In the genomic region with DNA sequence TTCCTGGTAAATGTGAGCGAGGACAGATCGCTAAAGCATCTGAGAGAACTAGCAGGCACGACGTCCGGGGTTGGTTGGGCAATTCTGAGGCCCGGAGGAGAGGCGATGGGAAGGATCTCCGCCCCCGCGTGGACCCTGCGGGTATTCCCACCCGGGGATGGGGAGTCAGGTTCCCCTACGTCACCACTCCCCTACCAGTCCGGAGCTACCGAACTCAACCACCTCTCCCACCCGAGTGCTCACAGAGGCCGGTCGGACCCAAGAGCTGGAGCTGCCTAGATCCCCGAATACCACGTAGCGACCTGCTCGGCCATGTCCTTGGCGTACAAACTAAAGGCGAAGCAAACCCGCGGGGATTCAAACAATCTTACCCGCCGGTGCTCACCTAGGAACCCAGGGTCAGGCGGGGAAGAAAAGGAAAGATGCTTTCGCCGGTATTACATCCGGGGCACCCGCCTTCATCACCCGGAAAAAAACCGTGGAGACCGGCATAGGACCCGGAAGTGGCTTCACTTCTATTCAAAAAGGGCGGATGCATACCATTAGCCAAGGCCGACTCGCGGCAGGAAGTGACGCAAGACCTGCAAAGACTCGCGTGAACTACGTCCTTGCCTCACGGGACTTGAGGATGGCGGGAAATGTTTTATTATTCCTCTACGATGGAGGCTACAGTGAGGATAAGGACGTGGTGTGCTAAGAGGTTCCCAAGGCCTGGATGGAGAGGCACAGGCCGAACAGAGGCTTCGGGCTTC, we compare ENCODE assay signal across 8 mouse cellular contexts. TPM values are rescaled to one million over a fixed set of nuclear protein-coding genes. Genes with fewer than 3 reads are reported as not detected.
DNase-seq lines count a peak whose midpoint lies in the region; ATAC-seq lines count a peak whose summit lies in the region.

A gene (minus strand): TSS at position 507 of the 752 bp plus-strand sequence.

- H3K9ac ChIP-seq in forebrain, embryonic 14.5 days (ENCODE audit: low read length), result peak within 1 kb of the TSS; percentile 73
- H3K9ac ChIP-seq in neural tube, embryonic 15.5 days (replicated peaks), result peak within 1 kb of the TSS; percentile 78

- H3K4me1 ChIP-seq in forebrain, embryonic 14.5 days (ENCODE audit: control insufficient read depth, insufficient read depth, low read length), result peaks cover 13% of the 10 kb centered on the region
- H3K4me1 ChIP-seq in neural tube, embryonic 15.5 days, result peaks cover 34% of the 10 kb centered on the region

- ATAC-seq in forebrain, embryonic 14.5 days, result peak; percentile 98
- ATAC-seq in neural tube, embryonic 15.5 days (ENCODE audit: low FRiP score), result peak; percentile 96

- H3K4me3 ChIP-seq in forebrain, embryonic 14.5 days (ENCODE audit: low read depth, low read length), result peak within 1 kb of the TSS; percentile 59
- H3K4me3 ChIP-seq in neural tube, embryonic 15.5 days (replicated peaks), result peak within 1 kb of the TSS; percentile 87

- intact Hi-C loops in heart, postnatal 14 days (cut with DNase I), result loop anchor here (1.0 kb wide), 2 partner anchors 9 to 13 kb away; a partner anchor contains a TSS

- H3K9me3 ChIP-seq in forebrain, embryonic 14.5 days (replicated peaks; ENCODE audit: control insufficient read depth, low read length), result no peaks in the 10 kb centered on the region
- no peaks in the 10 kb centered on the region for H3K9me3 ChIP-seq in neural tube, embryonic 15.5 days (replicated peaks)

- DNase-seq in ES-CJ7 (ENCODE audit: low read depth, low spot score), result peak; percentile 99
- DNase-seq in cerebellum, adult 11 months, result peak; percentile 94
- DNase-seq in forebrain, embryonic 14.5 days (ENCODE audit: low spot score), result peak; percentile 100
- peak; percentile 89 to 93 for DNase-seq in heart, postnatal 14 days
- DNase-seq in layer of hippocampus, adult 11-12 months (ENCODE audit: low spot score), result peak; percentile 97
- DNase-seq in lung, adult 18-20 months, result peak; percentile 97 to 98
- peak; percentile 96 for DNase-seq in testis, postnatal 14 days (ENCODE audit: low spot score)

- peak within 1 kb of the TSS; percentile 92 for H3K4me2 ChIP-seq in forebrain, embryonic 14.5 days (ENCODE audit: low read length)
- H3K4me2 ChIP-seq in neural tube, embryonic 15.5 days, result peak within 1 kb of the TSS; percentile 91

- peaks cover 75% of the 10 kb centered on the region for H3K36me3 ChIP-seq in forebrain, embryonic 14.5 days (ENCODE audit: control insufficient read depth, insufficient read depth, low read length)
- H3K36me3 ChIP-seq in neural tube, embryonic 15.5 days, result peaks cover 73% of the 10 kb centered on the region

- no peaks in the 10 kb centered on the region for H3K27me3 ChIP-seq in forebrain, embryonic 14.5 days (replicated peaks; ENCODE audit: control insufficient read depth, insufficient read depth, low read length)
- H3K27me3 ChIP-seq in neural tube, embryonic 15.5 days (replicated peaks), result no peaks in the 10 kb centered on the region

- H3K27ac ChIP-seq in forebrain, embryonic 14.5 days (ENCODE audit: low read depth, low read length), result peak within 1 kb of the TSS; percentile 79
- peak within 1 kb of the TSS; percentile 92 for H3K27ac ChIP-seq in neural tube, embryonic 15.5 days (replicated peaks)

- under 1% methylated on average over 51 of the region's 51 CpGs for WGBS in forebrain, embryonic 14.5 days
- WGBS in neural tube, embryonic 15.5 days, result under 1% methylated on average over 51 of the region's 51 CpGs

RNA-seq across cellular contexts. Expression of the gene that starts here (rescaled TPM):
- 73.6 and 78.6 TPM in 2 replicates for polyA plus RNA-seq in forebrain, embryonic 14.5 days (2014; fragmentation: Nextera tagmentation; extraction: Ambion mirVana)
- total RNA-seq in heart, postnatal 14 days (2021), result 10 to 100 TPM; 38.0 to 43.7 TPM
- 64.2 and 65.8 TPM in 2 replicates for polyA plus RNA-seq in neural tube, embryonic 15.5 days (2015; fragmentation: Nextera tagmentation; extraction: Ambion mirVana)

Comparison
In these comparisons a context has a peak if more than half of its experiments do, and no peak if none do; other contexts are left out.
1. Peak in every context shown above with its lines: DNase-seq, ATAC-seq, H3K4me3 ChIP-seq and H3K27ac ChIP-seq.